Mouse (Mus musculus): Measurements from ENCODE around the gene Btbd6. TPM values are rescaled to one million over a fixed set of nuclear protein-coding genes. Genes with fewer than 3 reads are reported as not detected.
A peak's percentile ranks its signal among the peaks of the same experiment; 100 is the strongest.

The Btbd6 gene
- total and polyA plus RNA-seq, 2 experiments from 2014 or later: 21.6 to 62.7 TPM

GRCm38 (mm10) chr12:112958303-112958702, 18.0 kb upstream of the Btbd6 start:
- Histone ChIP-seq H3K27ac (ENCODE audit: low read depth) (peak overlapping the region; percentile 20; the same call in 1 of the 2 replicates), H3K9ac (replicated peaks; ENCODE audit: low read depth, low read length) (no peak overlapping the region), H3K36me3 (replicated peaks; ENCODE audit: control insufficient read depth, insufficient read depth, low read length) (peaks cover 37% of the 10 kb centered on the region), H3K4me1 (ENCODE audit: control insufficient read depth, insufficient read depth) (peaks cover 14% of the 10 kb centered on the region), H3K9me3 (replicated peaks; ENCODE audit: control insufficient read depth, low read length) (no peaks in the 10 kb centered on the region), H3K4me3 (ENCODE audit: low read depth, low read length) (no peak overlapping the region), H3K27me3 (ENCODE audit: control insufficient read depth, insufficient read depth, low read length) (no peaks in the 10 kb centered on the region), H3K4me2 (ENCODE audit: low read depth, low read length) (no peak overlapping the region)
- peak; percentile 46 for DNase-seq (ENCODE audit: low spot score)
- ATAC-seq (ENCODE audit: insufficient read depth, low read depth): peak; percentile 63
- TF ChIP-seq EP300 (IDR thresholded peaks at IDR 0.05; ENCODE audit: low read depth) (no peak), CTCF (IDR thresholded peaks at IDR 0.05; ENCODE audit: low read depth) (peak; percentile 55)
- WGBS: 25% methylated on average over 4 of the region's 4 CpGs

GRCm38 (mm10) chr12:112959421-112959820, 16.9 kb upstream of the Btbd6 start:
- DNase-seq (ENCODE audit: low spot score) (no peak), ATAC-seq (ENCODE audit: insufficient read depth, low read depth) (no peak)
- Histone ChIP-seq H3K9ac (replicated peaks; ENCODE audit: low read depth, low read length) (no peak overlapping the region), H3K9me3 (replicated peaks; ENCODE audit: control insufficient read depth, low read length) (no peaks in the 10 kb centered on the region), H3K27me3 (ENCODE audit: control insufficient read depth, insufficient read depth, low read length) (no peaks in the 10 kb centered on the region), H3K27ac (ENCODE audit: low read depth) (no peak overlapping the region; the same call in 1 of the 2 replicates), H3K36me3 (replicated peaks; ENCODE audit: control insufficient read depth, insufficient read depth, low read length) (peaks cover 48% of the 10 kb centered on the region), H3K4me3 (ENCODE audit: low read depth, low read length) (no peak overlapping the region), H3K4me2 (ENCODE audit: low read depth, low read length) (no peak overlapping the region), H3K4me1 (ENCODE audit: control insufficient read depth, insufficient read depth) (peaks cover 12% of the 10 kb centered on the region)
- TF ChIP-seq EP300 (IDR thresholded peaks at IDR 0.05; ENCODE audit: low read depth) (no peak), CTCF (IDR thresholded peaks at IDR 0.05; ENCODE audit: low read depth) (no peak)
- 64% methylated on average over 8 of the region's 8 CpGs for WGBS

GRCm38 (mm10) chr12:112961428-112961827, 14.9 kb upstream of the Btbd6 start:
- H3K9me3 ChIP-seq (replicated peaks; ENCODE audit: control insufficient read depth, low read length): no peaks in the 10 kb centered on the region
- ATAC-seq (ENCODE audit: insufficient read depth, low read depth): peak; percentile 83
- TF ChIP-seq CTCF (IDR thresholded peaks at IDR 0.05; ENCODE audit: low read depth) (no peak), EP300 (IDR thresholded peaks at IDR 0.05; ENCODE audit: low read depth) (no peak)
- H3K27ac ChIP-seq (ENCODE audit: low read depth): peak overlapping the region; percentile 70
- peaks cover 12% of the 10 kb centered on the region for H3K4me1 ChIP-seq (ENCODE audit: control insufficient read depth, insufficient read depth)
- H3K4me3 ChIP-seq (ENCODE audit: low read depth, low read length): no peak overlapping the region
- peaks cover 68% of the 10 kb centered on the region for H3K36me3 ChIP-seq (replicated peaks; ENCODE audit: control insufficient read depth, insufficient read depth, low read length)
- H3K4me2 ChIP-seq (ENCODE audit: low read depth, low read length): no peak overlapping the region
- WGBS: 30% methylated on average over 7 of the region's 7 CpGs
- H3K9ac ChIP-seq (replicated peaks; ENCODE audit: low read depth, low read length): peak overlapping the region; percentile 28; the same call in 1 of the 2 replicates
- H3K27me3 ChIP-seq (ENCODE audit: control insufficient read depth, insufficient read depth, low read length): no peaks in the 10 kb centered on the region
- peak; percentile 52 for DNase-seq (ENCODE audit: low spot score)

- H3K9me3 ChIP-seq (replicated peaks; ENCODE audit: control insufficient read depth, low read length): no peaks in the 10 kb centered on the region
- H3K4me3 ChIP-seq (ENCODE audit: low read depth, low read length): no peak overlapping the region
- H3K27me3 ChIP-seq (ENCODE audit: control insufficient read depth, insufficient read depth, low read length): no peaks in the 10 kb centered on the region
- H3K9ac ChIP-seq (replicated peaks; ENCODE audit: low read depth, low read length): 0 out of 2 replicates have a peak overlapping the region, but pooled peaks have one; percentile 28
- no peak for DNase-seq (ENCODE audit: low spot score)
- H3K36me3 ChIP-seq (replicated peaks; ENCODE audit: control insufficient read depth, insufficient read depth, low read length): peaks cover 73% of the 10 kb centered on the region
- 45% methylated on average over 5 of the region's 5 CpGs for WGBS
- peak overlapping the region; percentile 70 for H3K27ac ChIP-seq (ENCODE audit: low read depth)
- H3K4me1 ChIP-seq (ENCODE audit: control insufficient read depth, insufficient read depth): peaks cover 12% of the 10 kb centered on the region
- no peak overlapping the region for H3K4me2 ChIP-seq (ENCODE audit: low read depth, low read length)
- peak; percentile 24 for ATAC-seq (ENCODE audit: insufficient read depth, low read depth)
- no peak for TF ChIP-seq EP300 (IDR thresholded peaks at IDR 0.05; ENCODE audit: low read depth)
- TF ChIP-seq CTCF (IDR thresholded peaks at IDR 0.05; ENCODE audit: low read depth): no peak
These were observed 14.4 kb upstream of the Btbd6 start for GRCm38 (mm10) chr12:112961872-112962271.

- ATAC-seq (ENCODE audit: insufficient read depth, low read depth) (no peak), DNase-seq (ENCODE audit: low spot score) (no peak)
- peaks cover 96% of the 10 kb centered on the region for H3K36me3 ChIP-seq (replicated peaks; ENCODE audit: control insufficient read depth, insufficient read depth, low read length)
- H3K9me3 ChIP-seq (replicated peaks; ENCODE audit: control insufficient read depth, low read length): no peaks in the 10 kb centered on the region
- no peak overlapping the region for H3K27ac ChIP-seq (ENCODE audit: low read depth)
- H3K9ac ChIP-seq (replicated peaks; ENCODE audit: low read depth, low read length): no peak overlapping the region
- no peak overlapping the region for H3K4me2 ChIP-seq (ENCODE audit: low read depth, low read length)
- TF ChIP-seq CTCF (IDR thresholded peaks at IDR 0.05; ENCODE audit: low read depth): no peak
- no peak for TF ChIP-seq EP300 (IDR thresholded peaks at IDR 0.05; ENCODE audit: low read depth)
- no peak overlapping the region for H3K4me3 ChIP-seq (ENCODE audit: low read depth, low read length)
- peaks cover 5% of the 10 kb centered on the region; the same call in 1 of the 2 replicates for H3K4me1 ChIP-seq (ENCODE audit: control insufficient read depth, insufficient read depth)
- no peaks in the 10 kb centered on the region for H3K27me3 ChIP-seq (ENCODE audit: control insufficient read depth, insufficient read depth, low read length)
- WGBS: 93% methylated on average over 13 of the region's 13 CpGs
These were observed 10.5 kb upstream of the Btbd6 start for GRCm38 (mm10) chr12:112965783-112966182.

GRCm38 (mm10) chr12:112968943-112969342, 7.3 kb upstream of the Btbd6 start:
- peaks cover 98% of the 10 kb centered on the region for H3K36me3 ChIP-seq (replicated peaks; ENCODE audit: control insufficient read depth, insufficient read depth, low read length)
- no peaks in the 10 kb centered on the region for H3K27me3 ChIP-seq (ENCODE audit: control insufficient read depth, insufficient read depth, low read length)
- ATAC-seq (ENCODE audit: insufficient read depth, low read depth) (no peak), DNase-seq (ENCODE audit: low spot score) (no peak)
- H3K4me2 ChIP-seq (ENCODE audit: low read depth, low read length): no peak overlapping the region
- no peak for TF ChIP-seq EP300 (IDR thresholded peaks at IDR 0.05; ENCODE audit: low read depth)
- TF ChIP-seq CTCF (IDR thresholded peaks at IDR 0.05; ENCODE audit: low read depth): no peak
- H3K4me1 ChIP-seq (ENCODE audit: control insufficient read depth, insufficient read depth): no peaks in the 10 kb centered on the region
- no peak overlapping the region for H3K4me3 ChIP-seq (ENCODE audit: low read depth, low read length)
- H3K27ac ChIP-seq (ENCODE audit: low read depth): no peak overlapping the region
- H3K9me3 ChIP-seq (replicated peaks; ENCODE audit: control insufficient read depth, low read length): no peaks in the 10 kb centered on the region
- WGBS: 79% methylated on average over 8 of the region's 8 CpGs
- H3K9ac ChIP-seq (replicated peaks; ENCODE audit: low read depth, low read length): no peak overlapping the region

All from heart, postnatal 0 days (tissue).